ENCODE assay signal across 8 mouse cellular contexts in the genomic region with DNA sequence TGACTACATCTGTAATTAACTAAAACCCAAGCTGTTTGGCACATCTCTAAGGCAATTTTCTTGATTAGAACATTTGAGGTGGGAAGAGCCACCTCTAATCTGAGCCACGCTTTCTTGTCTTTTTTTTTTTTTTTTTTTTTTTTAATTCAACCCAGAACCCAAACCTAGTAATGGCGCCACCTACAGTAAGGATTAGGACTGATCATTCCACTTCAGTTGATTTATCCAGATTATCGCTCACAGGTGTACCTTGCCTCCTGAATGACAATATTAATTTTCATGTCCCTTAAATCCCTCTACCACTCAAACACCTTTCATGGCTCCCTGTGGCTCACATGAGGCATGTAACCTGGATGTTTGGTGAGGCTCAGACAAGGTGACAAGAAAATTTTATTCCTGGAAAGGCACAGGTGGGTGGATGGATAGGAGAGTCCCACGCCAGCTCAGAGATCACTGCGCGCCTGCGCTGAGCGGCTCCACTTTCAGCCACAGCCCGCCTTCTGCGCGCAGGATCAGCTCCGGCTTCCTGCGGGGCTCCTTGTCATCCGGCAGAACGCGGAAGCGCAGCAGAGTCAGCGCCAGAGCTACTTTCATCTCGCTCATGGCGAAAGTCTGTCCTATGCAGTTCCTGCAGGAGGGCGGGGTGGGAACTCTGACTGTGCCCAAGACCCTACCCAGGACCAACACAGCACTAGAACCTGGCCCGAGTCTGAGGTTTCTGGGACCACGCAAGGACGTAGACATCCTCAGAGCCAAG. TPM values are rescaled to one million over a fixed set of nuclear protein-coding genes. Genes with fewer than 3 reads are reported as not detected.
DNase-seq lines count a peak whose midpoint lies in the region; ATAC-seq and TF ChIP-seq lines count a peak whose summit lies in the region.

No protein-coding gene starts in this region.

- peak overlapping the region; percentile 68 for H3K4me2 ChIP-seq in forebrain, postnatal 0 days (ENCODE audit: low read depth)
- H3K4me2 ChIP-seq in hindbrain, embryonic 14.5 days (replicated peaks), result peak overlapping the region; percentile 73

- ATAC-seq in forebrain, postnatal 0 days, result peak; percentile 95
- ATAC-seq in hindbrain, embryonic 14.5 days (ENCODE audit: low FRiP score), result peak; percentile 92

- H3K4me1 ChIP-seq in ES-Bruce4 (ENCODE audit: control insufficient read depth, insufficient read depth, low read length), result no peaks in the 10 kb centered on the region
- H3K4me1 ChIP-seq in forebrain, postnatal 0 days (ENCODE audit: insufficient read depth), result 0 out of 2 replicates have a peak, but pooled peaks cover 6% of the 10 kb centered on the region
- no peaks in the 10 kb centered on the region for H3K4me1 ChIP-seq in hindbrain, embryonic 14.5 days (replicated peaks; ENCODE audit: control insufficient read depth, insufficient read depth, low read length)

- TF ChIP-seq CTCF in ES-Bruce4 (IDR thresholded peaks at IDR 0.05; ENCODE audit: low read depth, low read length), result no peak
- TF ChIP-seq CTCF in forebrain, postnatal 0 days (IDR thresholded peaks at IDR 0.05; ENCODE audit: low read depth), result peak; percentile 38; the same call in 1 of the 2 replicates

- H3K27ac ChIP-seq in ES-Bruce4 (ENCODE audit: insufficient read depth, low read length), result no peak overlapping the region
- peak overlapping the region; percentile 64 for H3K27ac ChIP-seq in forebrain, postnatal 0 days (ENCODE audit: low read depth, low read length)
- H3K27ac ChIP-seq in hindbrain, embryonic 14.5 days, result peak overlapping the region; percentile 54; the same call in 1 of the 2 replicates

- H3K36me3 ChIP-seq in ES-Bruce4 (ENCODE audit: control insufficient read depth, insufficient read depth, low read length, poor library complexity, severe bottlenecking), result no peaks in the 10 kb centered on the region
- H3K36me3 ChIP-seq in forebrain, postnatal 0 days (ENCODE audit: insufficient read depth), result no peaks in the 10 kb centered on the region
- H3K36me3 ChIP-seq in hindbrain, embryonic 14.5 days (replicated peaks; ENCODE audit: control insufficient read depth, insufficient read depth), result no peaks in the 10 kb centered on the region

- TF ChIP-seq POLR2A in ES-Bruce4 (IDR thresholded peaks at IDR 0.05; ENCODE audit: insufficient read depth, low read length), result no peak

- H3K4me3 ChIP-seq in ES-Bruce4 (ENCODE audit: low read depth, low read length), result peak overlapping the region; percentile 64
- peak overlapping the region; percentile 43 for H3K4me3 ChIP-seq in forebrain, postnatal 0 days (ENCODE audit: low read depth, low read length)
- H3K4me3 ChIP-seq in hindbrain, embryonic 14.5 days (replicated peaks; ENCODE audit: low read length), result peak overlapping the region; percentile 44

- H3K9me3 ChIP-seq in ES-Bruce4 (replicated peaks; ENCODE audit: control insufficient read depth, insufficient read depth, low read length, poor library complexity, severe bottlenecking), result no peaks in the 10 kb centered on the region
- no peaks in the 10 kb centered on the region for H3K9me3 ChIP-seq in forebrain, postnatal 0 days (ENCODE audit: low read length)
- no peaks in the 10 kb centered on the region for H3K9me3 ChIP-seq in hindbrain, embryonic 14.5 days (ENCODE audit: control insufficient read depth, low read length)

- TF ChIP-seq EP300 in ES-Bruce4 (IDR thresholded peaks at IDR 0.05; ENCODE audit: insufficient read depth, low read depth, low read length), result no peak

- no peaks in the 10 kb centered on the region for H3K27me3 ChIP-seq in ES-Bruce4 (ENCODE audit: control insufficient read depth, insufficient read depth, low read length, poor library complexity, severe bottlenecking)
- H3K27me3 ChIP-seq in forebrain, postnatal 0 days (ENCODE audit: insufficient read depth, low read length), result no peaks in the 10 kb centered on the region
- no peaks in the 10 kb centered on the region for H3K27me3 ChIP-seq in hindbrain, embryonic 14.5 days (ENCODE audit: control insufficient read depth, insufficient read depth, low read length)

- 9% methylated on average over 24 of the region's 24 CpGs for WGBS in forebrain, postnatal 0 days
- 16% methylated on average over 24 of the region's 24 CpGs for WGBS in hindbrain, embryonic 14.5 days

- DNase-seq in cerebellum, adult 11-12 months, result peak; percentile 75
- DNase-seq in forebrain, postnatal 0 days, result peak; percentile 84
- peak; percentile 72 for DNase-seq in hindbrain, embryonic 14.5 days (ENCODE audit: low spot score)
- DNase-seq in layer of hippocampus, postnatal 36 days, result peak; percentile 66 to 79
- peak; percentile 53 for DNase-seq in lung, postnatal 10 days
- DNase-seq in retina, postnatal 1 day, result peak; percentile 69
- peak; percentile 68 for DNase-seq in thymus, postnatal 25 days

- H3K9ac ChIP-seq in ES-Bruce4 (ENCODE audit: low read depth, poor library complexity, severe bottlenecking), result peak overlapping the region; percentile 40
- H3K9ac ChIP-seq in forebrain, postnatal 0 days, result peak overlapping the region; percentile 60
- peak overlapping the region; percentile 68 for H3K9ac ChIP-seq in hindbrain, embryonic 14.5 days

RNA-seq across cellular contexts. Expression of a gene that starts 21.1 kb away (rescaled TPM):
- polyA plus RNA-seq in ES-Bruce4 (2011; ENCODE audit: insufficient read depth, insufficient read length, low read depth, missing spikeins), result not detected in 2 replicates
- 0.77 TPM in 1 of 2 replicates, not detected in the other for total RNA-seq in forebrain, postnatal 0 days (2014; rRNA removed)
- polyA plus RNA-seq in forebrain, postnatal 0 days (2015; fragmentation: Nextera tagmentation; extraction: Ambion mirVana), result 0.44 and 0.52 TPM in 2 replicates
- polyA plus RNA-seq in hindbrain, embryonic 14.5 days (2014; fragmentation: Nextera tagmentation; extraction: Ambion mirVana), result 0.20 and 0.53 TPM in 2 replicates
- not detected for total RNA-seq in layer of hippocampus, postnatal 36 days (2021)

RNA-seq across cellular contexts. Expression of a gene that starts 37.5 kb away (rescaled TPM):
- 34.7 and 34.8 TPM in 2 replicates for polyA plus RNA-seq in ES-Bruce4 (2011; ENCODE audit: insufficient read depth, insufficient read length, low read depth, missing spikeins)
- 28.8 and 29.4 TPM in 2 replicates for total RNA-seq in forebrain, postnatal 0 days (2014; rRNA removed)
- polyA plus RNA-seq in forebrain, postnatal 0 days (2015; fragmentation: Nextera tagmentation; extraction: Ambion mirVana), result 11.1 and 14.5 TPM in 2 replicates
- polyA plus RNA-seq in hindbrain, embryonic 14.5 days (2014; fragmentation: Nextera tagmentation; extraction: Ambion mirVana), result 18.8 and 25.4 TPM in 2 replicates
- 10 to 100 TPM; 18.3 to 21.7 TPM for total RNA-seq in layer of hippocampus, postnatal 36 days (2021)

RNA-seq across cellular contexts. Expression of a gene that starts 52.7 kb away (rescaled TPM):
- not detected in 2 replicates for polyA plus RNA-seq in ES-Bruce4 (2011; ENCODE audit: insufficient read depth, insufficient read length, low read depth, missing spikeins)
- total RNA-seq in forebrain, postnatal 0 days (2014; rRNA removed), result not detected in 2 replicates
- polyA plus RNA-seq in forebrain, postnatal 0 days (2015; fragmentation: Nextera tagmentation; extraction: Ambion mirVana), result not detected in 2 replicates
- polyA plus RNA-seq in hindbrain, embryonic 14.5 days (2014; fragmentation: Nextera tagmentation; extraction: Ambion mirVana), result not detected in 2 replicates
- total RNA-seq in layer of hippocampus, postnatal 36 days (2021), result not detected
